Mouse (Mus musculus) megakaryocyte, embryonic 14.5 days (primary cell): ENCODE measurements at regions not wholly inside any gene's neighbourhood (a gene's known extent, or its start where the extent isn't known, plus 50 kb on each side); places are given as distances from the start of the nearest gene placed in this dataset.

Experiments
- H3K27me3 ChIP-seq: replicated peaks from 2 replicates; pipeline ENCODE3; 2012; ENCODE audit warnings: inconsistent platforms
- H3K36me3 ChIP-seq: replicated peaks from 2 replicates; pipeline ENCODE3; 2012; ENCODE audit warnings: low read length, inconsistent platforms, mixed read lengths
- H3K4me1 ChIP-seq: 2 replicates; pipeline ENCODE4 v1.6.1; 2012; ENCODE audit warnings: inconsistent platforms
- H3K4me3 ChIP-seq: replicated peaks from 2 replicates; pipeline ENCODE3; 2012; ENCODE audit warnings: moderate library complexity, mild to moderate bottlenecking, inconsistent platforms
- H3K9me3 ChIP-seq: 2 replicates; pipeline ENCODE4 v1.6.1; 2012; ENCODE audit warnings: inconsistent platforms
- FLI1 ChIP-seq: IDR thresholded peaks from 2 replicates; pipeline ENCODE4 v1.6.1; 2012; ENCODE audit warnings: low read length, inconsistent platforms, mixed read lengths
- GATA1 ChIP-seq: IDR thresholded peaks from 3 replicates; pipeline ENCODE4 v1.6.1; 2012; ENCODE audit warnings: mixed read lengths, low read length, inconsistent platforms, borderline replicate concordance

GRCm38 (mm10) chr10:111693762-111694161 is 187.7 kb downstream of the Phlda1 start:
- Histone ChIP-seq H3K4me1 (no peaks in the 10 kb centered on the region), H3K36me3 (no peaks in the 10 kb centered on the region), H3K9me3 (peaks cover 25% of the 10 kb centered on the region), H3K27me3 (peaks cover 47% of the 10 kb centered on the region), H3K4me3 (no peak overlapping the region)
- TF ChIP-seq FLI1: no peak
- TF ChIP-seq GATA1: no peak

GRCm38 (mm10) chr10:111694227-111695200 is 188.4 kb downstream of the Phlda1 start:
- H3K9me3 ChIP-seq: peaks cover 32% of the 10 kb centered on the region
- no peak overlapping the region for H3K4me3 ChIP-seq
- no peaks in the 10 kb centered on the region for H3K36me3 ChIP-seq
- no peak for TF ChIP-seq FLI1
- TF ChIP-seq GATA1: no peak
- H3K4me1 ChIP-seq: no peaks in the 10 kb centered on the region
- H3K27me3 ChIP-seq: peaks cover 50% of the 10 kb centered on the region

GRCm38 (mm10) chr10:111695918-111696760 is 190.1 kb downstream of the Phlda1 start:
- TF ChIP-seq FLI1 (no peak), GATA1 (no peak)
- Histone ChIP-seq H3K27me3 (peaks cover 49% of the 10 kb centered on the region), H3K4me3 (no peak overlapping the region), H3K36me3 (no peaks in the 10 kb centered on the region), H3K4me1 (no peaks in the 10 kb centered on the region), H3K9me3 (peaks cover 35% of the 10 kb centered on the region)

- Histone ChIP-seq H3K27me3 (peaks cover 52% of the 10 kb centered on the region), H3K4me1 (no peaks in the 10 kb centered on the region), H3K36me3 (no peaks in the 10 kb centered on the region), H3K4me3 (no peak overlapping the region), H3K9me3 (peaks cover 35% of the 10 kb centered on the region)
- TF ChIP-seq GATA1: no peak
- no peak for TF ChIP-seq FLI1
Measured at GRCm38 (mm10) chr10:111696987-111697386, 190.9 kb downstream of the Phlda1 start.

- H3K9me3 ChIP-seq: peaks cover 42% of the 10 kb centered on the region
- no peaks in the 10 kb centered on the region for H3K4me1 ChIP-seq
- TF ChIP-seq GATA1 (no peak), FLI1 (no peak)
- no peaks in the 10 kb centered on the region for H3K36me3 ChIP-seq
- H3K4me3 ChIP-seq: no peak overlapping the region
- peaks cover 49% of the 10 kb centered on the region for H3K27me3 ChIP-seq
Measured at GRCm38 (mm10) chr10:111699557-111700508, 193.7 kb downstream of the Phlda1 start.

- Histone ChIP-seq H3K4me1 (no peaks in the 10 kb centered on the region), H3K9me3 (peaks cover 46% of the 10 kb centered on the region), H3K36me3 (no peaks in the 10 kb centered on the region), H3K27me3 (peaks cover 44% of the 10 kb centered on the region), H3K4me3 (no peak overlapping the region)
- TF ChIP-seq GATA1 (no peak), FLI1 (no peak)
Measured at GRCm38 (mm10) chr10:111700570-111700969, 194.5 kb downstream of the Phlda1 start.

GRCm38 (mm10) chr10:111701138-111701537 is 195.1 kb downstream of the Phlda1 start:
- H3K27me3 ChIP-seq: peaks cover 42% of the 10 kb centered on the region
- no peaks in the 10 kb centered on the region for H3K4me1 ChIP-seq
- H3K36me3 ChIP-seq: no peaks in the 10 kb centered on the region
- no peak overlapping the region for H3K4me3 ChIP-seq
- no peak for TF ChIP-seq FLI1
- TF ChIP-seq GATA1: no peak
- peaks cover 51% of the 10 kb centered on the region for H3K9me3 ChIP-seq

GRCm38 (mm10) chr10:111702435-111702834 is 196.3 kb downstream of the Phlda1 start:
- TF ChIP-seq FLI1 (no peak), GATA1 (no peak)
- Histone ChIP-seq H3K4me3 (no peak overlapping the region), H3K4me1 (no peaks in the 10 kb centered on the region), H3K9me3 (peaks cover 41% of the 10 kb centered on the region), H3K36me3 (no peaks in the 10 kb centered on the region), H3K27me3 (peaks cover 39% of the 10 kb centered on the region)

- no peak for TF ChIP-seq FLI1
- no peak for TF ChIP-seq GATA1
- peaks cover 33% of the 10 kb centered on the region for H3K27me3 ChIP-seq
- no peaks in the 10 kb centered on the region for H3K36me3 ChIP-seq
- H3K4me1 ChIP-seq: no peaks in the 10 kb centered on the region
- peaks cover 31% of the 10 kb centered on the region for H3K9me3 ChIP-seq
- H3K4me3 ChIP-seq: no peak overlapping the region
Measured at GRCm38 (mm10) chr10:111703447-111703846, 197.4 kb downstream of the Phlda1 start.
